Mouse (Mus musculus) intestine, postnatal 0 days (tissue): ENCODE measurements around the gene Hist1h3g. TPM values are rescaled to one million over a fixed set of nuclear protein-coding genes. Genes with fewer than 3 reads are reported as not detected.
A peak's percentile ranks its signal among the peaks of the same experiment; 100 is the strongest.
"Not testable (repeated sequence)": the region's sequence is repeated elsewhere in the genome, so short reads cannot be mapped to it uniquely, and the experiment has no call there.

Experiments used
- ATAC-seq: fragments of 200-750 bp; cut with Nextera tagmentation; 2 replicates; pipeline ENCODE4 v1.8.0; 2017; ENCODE audit warnings: mild to moderate bottlenecking, moderate TSS enrichment, moderate library complexity
- H3K27ac ChIP-seq: fragments of 300-500 bp; sonication (generic); 2 replicates; pipeline ENCODE4 v1.5.1; 2014; ENCODE audit warnings: mild to moderate bottlenecking, low read depth, low read length, moderate library complexity
- H3K27me3 ChIP-seq: fragments of 300-500 bp; sonication (generic); replicated peaks from 2 replicates; pipeline ENCODE4 v1.6.1; 2014; ENCODE audit warnings: low read length, mixed read lengths; ENCODE audit not compliant: control insufficient read depth, insufficient read depth
- H3K36me3 ChIP-seq: fragments of 300-500 bp; sonication (generic); 2 replicates; pipeline ENCODE4 v1.6.1; 2014; ENCODE audit warnings: mild to moderate bottlenecking, moderate library complexity; ENCODE audit not compliant: control insufficient read depth, insufficient read depth
- H3K4me1 ChIP-seq: fragments of 300-500 bp; sonication (generic); replicated peaks from 2 replicates; pipeline ENCODE4 v1.6.1; 2014; ENCODE audit warnings: antibody characterized with exemption, low read length, mixed read lengths; ENCODE audit not compliant: control insufficient read depth, insufficient read depth
- H3K4me2 ChIP-seq: fragments of 300-500 bp; sonication (generic); replicated peaks from 2 replicates; pipeline ENCODE4 v1.6.1; 2014; ENCODE audit warnings: low read depth, mild to moderate bottlenecking, moderate library complexity
- H3K4me3 ChIP-seq: fragments of 300-500 bp; sonication (generic); 2 replicates; pipeline ENCODE4 v1.5.1; 2014; ENCODE audit warnings: low read depth, low read length
- H3K9ac ChIP-seq: fragments of 300-500 bp; sonication (generic); 2 replicates; pipeline ENCODE4 v1.6.1; 2014; ENCODE audit warnings: mild to moderate bottlenecking, low read depth, low read length
- H3K9me3 ChIP-seq: fragments of 300-500 bp; sonication (generic); 2 replicates; pipeline ENCODE4 v1.6.1; 2016; ENCODE audit warnings: mixed run types; ENCODE audit not compliant: control insufficient read depth
- CTCF ChIP-seq: sonication (generic); IDR thresholded peaks from 2 replicates; pipeline ENCODE4 v1.5.1; 2016; ENCODE audit warnings: low read depth, mild to moderate bottlenecking, control low read depth, antibody characterized with exemption, moderate library complexity
- WGBS: fragments of 180-500 bp; shearing (Covaris S2); extraction: QIAGEN DNeasy Blood & Tissue Kit; methylation state at CpG from one replicate; pipeline ENCODE4 v1.1.7; 2014; 5-methylcytosine and 5-hydroxymethylcytosine counted together
- polyA plus RNA-seq: library from polyadenylated mRNA; unstranded; fragments of >200 nt; fragmentation: Nextera tagmentation; extraction: Ambion mirVana; gene quantifications from 2 replicates; pipeline ENCODE4 v1.2.1, GENCODE M21; 2015

Hist1h3g gene
- polyA plus RNA-seq, 1 experiment from 2014 or later = 2.1 TPM

DNA sequence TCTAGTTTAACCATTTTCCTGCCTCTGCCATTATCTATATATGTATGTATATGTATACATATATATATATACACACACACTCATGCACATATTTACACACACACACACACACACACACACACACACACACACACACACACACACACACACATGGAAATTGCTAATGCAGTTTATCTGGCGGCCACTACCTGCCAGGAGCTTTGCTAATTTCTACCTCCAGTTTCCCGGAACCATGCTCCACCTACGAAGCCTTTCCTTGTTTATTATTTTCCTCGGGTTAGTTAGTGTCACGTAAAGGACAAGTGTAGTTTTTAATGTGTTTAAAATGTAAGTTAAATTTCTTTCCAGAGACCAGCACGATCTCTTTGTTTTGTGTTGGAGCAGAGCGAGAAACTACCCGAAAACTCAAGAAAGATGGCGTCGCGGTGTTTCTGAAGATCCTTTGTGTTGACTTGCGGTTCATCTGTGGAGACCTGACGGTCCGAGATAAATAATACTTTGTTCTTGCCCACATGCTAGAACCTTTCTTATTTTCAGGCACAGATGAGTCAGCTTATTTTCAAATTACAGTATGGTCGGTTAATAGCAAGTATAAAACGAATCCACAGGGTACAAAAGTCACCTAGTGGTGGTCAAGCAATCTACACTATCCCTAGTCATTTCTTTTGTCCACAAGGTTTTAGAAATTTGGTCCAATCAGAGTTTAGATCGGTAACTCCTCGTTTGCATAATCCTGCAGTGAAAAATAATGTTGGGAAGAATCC, 27.7 kb downstream of the Hist1h3g start:
- Histone ChIP-seq H3K9ac (peak overlapping the region; percentile 24; the same call in 1 of the 2 replicates), H3K4me2 (peak overlapping the region; percentile 61), H3K4me3 (peak overlapping the region; percentile 31), H3K36me3 (no peaks in the 10 kb centered on the region), H3K9me3 (no peaks in the 10 kb centered on the region), H3K27me3 (no peaks in the 10 kb centered on the region), H3K4me1 (no peaks in the 10 kb centered on the region), H3K27ac (peak overlapping the region; percentile 85)
- ATAC-seq = peak; percentile 34
- WGBS = 1% methylated on average over 18 of the region's 18 CpGs
- TF ChIP-seq CTCF = peak; percentile 74

DNA sequence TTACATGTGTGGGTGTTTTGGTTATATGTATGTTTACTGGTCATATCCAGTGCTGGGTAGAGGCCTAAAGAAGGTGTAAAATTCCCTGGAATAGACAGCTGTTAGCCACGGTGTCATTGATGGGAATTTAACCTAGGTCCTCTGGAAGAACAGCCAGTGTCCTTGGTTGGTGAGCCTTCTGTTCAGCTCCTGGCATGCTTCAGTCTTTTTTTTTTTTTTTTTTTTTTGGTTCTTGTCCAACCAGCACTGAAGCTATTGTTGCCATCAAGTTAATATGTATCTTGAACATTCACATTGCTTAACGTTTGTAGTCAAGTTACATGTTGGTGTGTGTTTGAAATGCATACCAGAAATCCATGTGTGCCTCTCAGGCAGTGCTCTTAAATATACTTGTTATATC, 29.3 kb downstream of the Hist1h3g start:
- 79% methylated on average over 2 of the region's 2 CpGs for WGBS
- H3K4me2 ChIP-seq = no peak overlapping the region
- no peak for ATAC-seq
- no peaks in the 10 kb centered on the region for H3K36me3 ChIP-seq
- no peaks in the 10 kb centered on the region for H3K27me3 ChIP-seq
- H3K27ac ChIP-seq = no peak overlapping the region
- no peak for TF ChIP-seq CTCF
- H3K9ac ChIP-seq = no peak overlapping the region
- H3K4me3 ChIP-seq = no peak overlapping the region
- no peaks in the 10 kb centered on the region for H3K4me1 ChIP-seq
- no peaks in the 10 kb centered on the region for H3K9me3 ChIP-seq

DNA sequence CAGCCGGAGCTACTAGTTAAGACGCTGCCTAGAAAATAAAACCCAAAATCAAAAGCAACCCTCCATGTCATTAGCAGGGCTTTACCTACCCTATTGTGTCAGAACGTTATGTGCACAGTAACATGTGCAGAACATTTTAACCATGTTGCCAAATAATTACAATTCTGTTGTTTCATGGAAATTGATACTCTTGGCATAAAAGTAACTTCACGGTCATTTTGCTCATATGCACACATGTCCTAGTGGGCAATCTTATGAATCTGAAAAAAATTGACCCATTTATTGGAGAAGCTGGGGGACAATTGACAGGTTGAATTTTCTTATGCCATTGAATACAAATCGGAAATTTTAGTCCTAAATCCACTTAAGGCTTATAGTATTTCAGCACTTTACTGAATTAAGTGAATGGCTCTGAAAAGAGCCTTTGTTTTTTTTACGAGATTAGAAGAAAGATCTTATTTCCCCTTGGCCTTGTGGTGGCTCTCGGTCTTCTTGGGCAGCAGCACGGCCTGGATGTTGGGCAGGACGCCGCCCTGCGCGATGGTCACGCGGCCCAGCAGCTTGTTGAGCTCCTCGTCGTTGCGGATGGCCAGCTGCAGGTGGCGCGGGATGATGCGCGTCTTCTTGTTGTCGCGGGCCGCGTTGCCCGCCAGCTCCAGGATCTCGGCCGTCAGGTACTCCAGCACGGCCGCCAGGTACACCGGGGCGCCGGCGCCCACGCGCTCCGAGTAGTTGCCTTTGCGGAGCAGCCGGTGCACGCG, 35.2 kb downstream of the Hist1h3g start:
- H3K4me2 ChIP-seq = peak overlapping the region; percentile 69
- ATAC-seq = peak; percentile 34
- 2% methylated on average over 17 of the region's 41 CpGs for WGBS

DNA sequence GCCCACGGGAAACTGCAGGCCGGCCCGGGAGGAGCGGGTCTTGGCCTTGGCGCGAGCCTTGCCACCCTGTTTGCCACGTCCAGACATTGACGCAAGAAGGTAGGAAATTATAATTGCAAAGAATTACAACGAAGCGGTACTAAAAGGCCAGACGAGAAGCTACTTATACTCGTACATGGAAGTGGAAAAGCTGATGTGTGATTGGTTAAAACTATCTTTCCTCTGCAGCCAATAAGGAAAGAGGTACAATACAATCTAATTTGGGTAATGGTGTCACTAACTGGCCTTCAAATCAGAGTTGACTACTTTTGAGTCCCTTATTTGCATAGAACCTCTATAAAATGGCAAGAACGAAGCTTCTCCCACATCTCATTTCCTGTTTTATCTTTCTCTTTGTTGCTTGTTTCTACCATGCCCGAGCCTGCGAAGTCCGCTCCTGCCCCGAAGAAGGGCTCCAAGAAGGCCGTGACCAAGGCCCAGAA, 35.8 kb downstream of the Hist1h3g start, which contains the start of the genes Hist1h2ae and Hist1h2bg:
Gene Hist1h2ae (minus strand): TSS at position 199 of the 482 bp plus-strand sequence.
Gene Hist1h2bg (plus strand): TSS at position 375 of the 482 bp plus-strand sequence.
- H3K4me2 ChIP-seq = peak within 1 kb of the TSS; percentile 69
- peak within 1 kb of the TSS; percentile 84 for H3K27ac ChIP-seq
- no peaks in the 10 kb centered on the region for H3K27me3 ChIP-seq
- peak within 1 kb of the TSS; percentile 41 for H3K9ac ChIP-seq
- peak; percentile 84 for ATAC-seq
- peak within 1 kb of the TSS; percentile 35 for H3K4me3 ChIP-seq
- no peak; the same call in 1 of the 2 replicates for TF ChIP-seq CTCF
- peaks cover 6% of the 10 kb centered on the region; the same call in 1 of the 2 replicates for H3K4me1 ChIP-seq
- 0% methylated on average over 18 of the region's 18 CpGs for WGBS
- no peaks in the 10 kb centered on the region for H3K36me3 ChIP-seq
- H3K9me3 ChIP-seq = no peaks in the 10 kb centered on the region

More for the DNA sequence above, 35.2 kb downstream of the Hist1h3g start:
- not testable (repeated sequence) for H3K27me3 ChIP-seq, H3K4me1 ChIP-seq, H3K36me3 ChIP-seq, H3K9me3 ChIP-seq
- Histone ChIP-seq H3K9ac (0 out of 2 replicates have a peak overlapping the region, but pooled peaks have one; percentile 24), H3K4me3 (peak overlapping the region; percentile 35), H3K27ac (peak overlapping the region; percentile 84)

DNA sequence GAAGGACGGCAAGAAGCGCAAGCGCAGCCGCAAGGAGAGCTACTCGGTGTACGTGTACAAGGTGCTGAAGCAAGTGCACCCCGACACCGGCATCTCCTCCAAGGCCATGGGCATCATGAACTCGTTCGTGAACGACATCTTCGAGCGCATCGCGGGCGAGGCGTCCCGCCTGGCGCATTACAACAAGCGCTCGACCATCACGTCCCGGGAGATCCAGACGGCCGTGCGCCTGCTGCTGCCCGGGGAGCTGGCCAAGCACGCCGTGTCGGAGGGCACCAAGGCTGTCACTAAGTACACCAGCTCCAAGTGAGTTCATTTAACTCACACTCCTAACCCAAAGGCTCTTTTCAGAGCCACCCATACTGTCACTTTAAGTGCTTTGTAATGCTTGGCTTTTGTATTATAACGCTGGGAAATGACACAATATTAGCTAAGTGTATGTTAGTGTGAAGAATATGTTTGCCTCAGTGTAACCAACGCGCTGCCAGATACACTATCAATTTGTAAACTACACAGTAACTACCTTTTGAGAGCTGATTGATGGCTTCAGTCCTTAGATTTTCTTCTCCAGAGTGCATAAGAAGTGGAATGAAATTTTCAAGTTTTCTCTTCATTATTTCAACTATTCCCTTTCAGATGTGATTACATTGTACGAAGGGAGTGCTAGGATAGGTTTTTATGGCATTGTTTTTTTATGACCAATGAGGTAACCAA, 36.4 kb downstream of the Hist1h3g start:
- not testable (repeated sequence) for H3K36me3 ChIP-seq, ATAC-seq, H3K4me1 ChIP-seq, H3K27me3 ChIP-seq, H3K9me3 ChIP-seq
- H3K9ac ChIP-seq = peak overlapping the region; percentile 41
- peak overlapping the region; percentile 69 for H3K4me2 ChIP-seq
- H3K27ac ChIP-seq = peak overlapping the region; percentile 84
- H3K4me3 ChIP-seq = peak overlapping the region; percentile 35
- WGBS = 0% methylated on average over 11 of the region's 34 CpGs
